9 mouse cellular contexts compared by ENCODE assay signal in genomic region chr4:105206995-105207394, GRCm38 (mm10). TPM values are rescaled to one million over a fixed set of nuclear protein-coding genes. Genes with fewer than 3 reads are reported as not detected.
A peak's percentile ranks its signal among the peaks of the same experiment; 100 is the strongest.
DNase-seq lines count a peak whose midpoint lies in the region; ATAC-seq and TF ChIP-seq lines count a peak whose summit lies in the region.
"Had no signal": no experiment of that assay in that cellular context is flagged by ENCODE, and none has a peak within 500 bp of the region (broad histone marks: within the 10 kb centered on the region; RNA-seq: fewer than 3 reads in every experiment).

No protein-coding gene starts in this region.

- H3K4me2 ChIP-seq in kidney, embryonic 15.5 days: no peak overlapping the region
- no peak overlapping the region for H3K4me2 ChIP-seq in forebrain, embryonic 13.5 days
- H3K4me2 ChIP-seq: liver, embryonic 13.5 days had no signal

- no peak for DNase-seq in kidney, adult 8-10 months
- no peak for DNase-seq in adipocyte (ENCODE audit: low spot score)
- no peak for DNase-seq in right cerebral cortex, postnatal 14 days
- DNase-seq in frontal cortex, postnatal 10 days (ENCODE audit: low spot score in 2 of 2): no peak
- DNase-seq: liver, embryonic 13.5 days had no signal

- WGBS in kidney, embryonic 15.5 days: 40% methylated on average over 8 of the region's 8 CpGs
- WGBS in forebrain, embryonic 13.5 days: 47% methylated on average over 8 of the region's 8 CpGs

- 0 out of 2 replicates have a peak, but pooled peaks have one; percentile 38 for ATAC-seq in kidney, embryonic 15.5 days (replicated peaks; ENCODE audit: low FRiP score)
- ATAC-seq in forebrain, embryonic 13.5 days: no peak
- ATAC-seq in megakaryocyte, adult 5-6 weeks (ENCODE audit: poor library complexity, severe bottlenecking): peak; percentile 76

- no peak for TF ChIP-seq POLR2A in bone marrow macrophage, adult 2 months (IDR thresholded peaks at IDR 0.05; ENCODE audit: borderline replicate concordance, low read depth, low read length)

- peaks cover 41% of the 10 kb centered on the region for H3K36me3 ChIP-seq in kidney, embryonic 15.5 days
- peaks cover 46% of the 10 kb centered on the region for H3K36me3 ChIP-seq in forebrain, embryonic 13.5 days (ENCODE audit: poor library complexity, severe bottlenecking)

- no peaks in the 10 kb centered on the region for H3K9me3 ChIP-seq in kidney, embryonic 15.5 days (replicated peaks)
- H3K9me3 ChIP-seq in forebrain, embryonic 13.5 days (replicated peaks): no peaks in the 10 kb centered on the region
- H3K9me3 ChIP-seq: liver, embryonic 13.5 days had no signal

- peaks cover 60% of the 10 kb centered on the region for H3K4me1 ChIP-seq in kidney, embryonic 15.5 days
- H3K4me1 ChIP-seq in bone marrow macrophage, adult 2 months (ENCODE audit: control insufficient read depth, insufficient read depth, low read length): peaks cover 16% of the 10 kb centered on the region
- H3K4me1 ChIP-seq in forebrain, embryonic 13.5 days: peaks cover 53% of the 10 kb centered on the region

- no peaks in the 10 kb centered on the region for H3K27me3 ChIP-seq in kidney, embryonic 15.5 days
- H3K27me3 ChIP-seq in forebrain, embryonic 13.5 days: no peaks in the 10 kb centered on the region
- H3K27me3 ChIP-seq: liver, embryonic 13.5 days had no signal

- H3K27ac ChIP-seq in kidney, embryonic 15.5 days: no peak overlapping the region; the same call in 1 of the 2 replicates
- peak overlapping the region; percentile 9 for H3K27ac ChIP-seq in bone marrow macrophage, adult 2 months (ENCODE audit: insufficient read depth, low read depth, low read length)
- peak overlapping the region; percentile 11; the same call in 1 of the 2 replicates for H3K27ac ChIP-seq in forebrain, embryonic 13.5 days
- H3K27ac ChIP-seq: liver, embryonic 13.5 days had no signal

- no peak overlapping the region for H3K9ac ChIP-seq in kidney, embryonic 15.5 days
- H3K9ac ChIP-seq in forebrain, embryonic 13.5 days: no peak overlapping the region
- H3K9ac ChIP-seq: liver, embryonic 13.5 days had no signal

- no peak for TF ChIP-seq CTCF in bone marrow macrophage, adult 2 months (IDR thresholded peaks at IDR 0.05; ENCODE audit: low read depth, low read length)

- H3K4me3 ChIP-seq in kidney, embryonic 15.5 days (replicated peaks): no peak overlapping the region
- H3K4me3 ChIP-seq in bone marrow macrophage, adult 2 months (ENCODE audit: insufficient read depth, low read length): no peak overlapping the region
- H3K4me3 ChIP-seq in forebrain, embryonic 13.5 days: no peak overlapping the region
- H3K4me3 ChIP-seq: liver, embryonic 13.5 days had no signal

RNA-seq across cellular contexts. Expression of gene Plpp3, which starts 49.8 kb away (rescaled TPM):
- 58.2 and 65.5 TPM in 2 replicates for polyA plus RNA-seq in kidney, embryonic 15.5 days (2015; fragmentation: Nextera tagmentation; extraction: Ambion mirVana)
- polyA plus RNA-seq in bone marrow macrophage, adult 2 months (2012; ENCODE audit: insufficient read depth, insufficient read length, missing spikeins): 0.43 and 0.58 TPM in 2 replicates
- 85.7 and 87.9 TPM in 2 replicates for polyA plus RNA-seq in forebrain, embryonic 13.5 days (2015; fragmentation: Nextera tagmentation; extraction: Ambion mirVana)
- 0.29 and 0.48 TPM in 2 replicates for total RNA-seq in megakaryocyte, adult 5-6 weeks (2015)
- total RNA-seq in megakaryocyte, adult 5-6 weeks (2017): 0.29 and 0.37 TPM in 2 replicates

Comparison
In these comparisons a context has a peak if more than half of its experiments do, and no peak if none do; other contexts are left out.
1. RNA of gene Plpp3, which starts 49.8 kb away (polyA plus RNA-seq): 85.7 to 87.9 TPM in forebrain, embryonic 13.5 days and 58.2 to 65.5 TPM in kidney, embryonic 15.5 days; 0.43 to 0.58 TPM in bone marrow macrophage, adult 2 months; every median in the first group is over 10 times any median in the second.